Mouse (Mus musculus) embryonic fibroblast, embryonic 13.5 days (primary cell): Measurements from ENCODE around the gene Muc5b. TPM values are rescaled to one million over a fixed set of nuclear protein-coding genes. Genes with fewer than 3 reads are reported as not detected.

Source experiments
- H3K27ac ChIP-seq: 2 replicates; pipeline ENCODE4 v1.5.1; 2012; ENCODE audit warnings: low read length, control low read depth, inconsistent platforms; ENCODE audit not compliant: insufficient read depth
- H3K4me1 ChIP-seq: 2 replicates; pipeline ENCODE4 v1.6.1; 2011; ENCODE audit warnings: low read length; ENCODE audit not compliant: control insufficient read depth, insufficient read depth
- H3K4me3 ChIP-seq: 2 replicates; pipeline ENCODE4 v1.5.1; 2011; ENCODE audit warnings: mild to moderate bottlenecking, control low read depth, low read length; ENCODE audit not compliant: insufficient read depth
- CTCF ChIP-seq: IDR thresholded peaks from 2 replicates; pipeline ENCODE4 v1.5.1; 2011; ENCODE audit warnings: mild to moderate bottlenecking, control low read depth, low read length, moderate library complexity, borderline replicate concordance; ENCODE audit not compliant: insufficient read depth
- POLR2A ChIP-seq: IDR thresholded peaks from 2 replicates; pipeline ENCODE4 v1.6.1; 2011; ENCODE audit warnings: low read depth, mild to moderate bottlenecking, control low read depth, low read length, moderate library complexity
- polyA plus RNA-seq: library from polyadenylated mRNA; stranded (reverse); fragments of >200 nt; gene quantifications from 2 replicates; pipeline ENCODE4 v1.2.4, GENCODE M21; 2011; ENCODE audit warnings: low read depth; ENCODE audit not compliant: missing spikeins, insufficient read length

Muc5b gene
- polyA plus RNA-seq, 1 experiment = not detected

DNA sequence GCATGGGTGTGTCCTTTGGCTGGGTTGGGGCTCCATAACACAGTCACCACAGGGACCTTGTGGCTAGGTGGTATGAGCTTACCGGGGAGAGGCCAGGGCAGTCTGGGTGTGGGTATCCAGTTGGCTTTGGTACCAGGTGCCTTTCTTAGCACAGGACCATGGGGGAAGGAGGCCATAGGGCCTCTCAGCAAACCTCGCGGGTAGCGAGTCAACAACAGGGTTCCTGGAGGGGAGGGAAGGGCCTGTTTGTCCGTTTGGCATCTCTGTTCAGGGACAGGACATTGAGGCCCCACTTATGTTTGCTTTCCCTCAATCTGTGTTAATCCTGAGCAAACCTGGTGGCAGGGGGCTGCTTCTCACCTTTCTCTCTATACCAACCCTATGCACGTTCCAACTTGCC is 15.2 kb upstream of the Muc5b start:
- Histone ChIP-seq H3K27ac (no peak overlapping the region), H3K4me1 (no peaks in the 10 kb centered on the region), H3K4me3 (no peak overlapping the region)
- TF ChIP-seq POLR2A = no peak
- TF ChIP-seq CTCF = no peak

DNA sequence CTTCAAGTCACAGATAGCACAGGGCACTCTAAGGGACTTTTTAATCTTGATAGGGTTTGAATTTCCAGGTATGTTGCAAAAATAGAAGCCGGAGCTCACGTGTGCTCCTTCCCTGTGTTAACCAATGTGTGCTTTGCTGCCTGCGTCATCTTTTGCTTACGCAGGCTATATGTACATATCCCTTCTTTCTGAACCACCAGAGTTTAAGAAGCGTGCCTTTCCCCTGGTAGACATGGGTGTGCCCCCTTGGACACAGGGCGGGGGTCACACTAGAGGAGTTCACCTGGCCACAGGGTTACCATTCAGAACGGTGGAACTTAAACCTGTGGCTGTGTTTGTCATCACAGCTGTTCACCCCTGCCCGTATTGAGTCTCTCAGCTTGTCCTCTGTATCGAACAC is 14.5 kb upstream of the Muc5b start:
- TF ChIP-seq POLR2A = no peak
- TF ChIP-seq CTCF = no peak
- H3K27ac ChIP-seq = no peak overlapping the region
- H3K4me3 ChIP-seq = no peak overlapping the region
- no peaks in the 10 kb centered on the region for H3K4me1 ChIP-seq

DNA sequence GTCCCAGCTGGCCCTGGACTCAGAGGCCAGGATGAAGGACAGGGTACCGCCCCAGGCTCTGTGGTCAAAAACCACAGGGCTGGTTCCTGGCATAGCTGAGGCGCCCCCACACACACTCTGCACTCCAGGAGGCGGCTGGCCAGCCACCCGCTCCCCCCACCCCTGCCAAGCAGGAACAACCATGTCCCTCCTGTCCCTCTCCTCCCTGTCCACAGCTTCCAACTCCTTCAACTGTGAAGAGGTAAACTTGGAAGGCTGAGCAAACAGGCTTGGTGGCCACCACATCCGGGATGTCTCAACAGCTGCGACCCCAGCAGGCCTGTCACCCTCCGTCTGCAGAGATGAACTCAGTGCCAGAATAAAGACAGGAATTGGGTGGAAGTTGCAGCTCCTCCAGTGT is 2.9 kb upstream of the Muc5b start:
- no peak overlapping the region for H3K27ac ChIP-seq
- no peaks in the 10 kb centered on the region for H3K4me1 ChIP-seq
- no peak for TF ChIP-seq CTCF
- no peak overlapping the region for H3K4me3 ChIP-seq

DNA sequence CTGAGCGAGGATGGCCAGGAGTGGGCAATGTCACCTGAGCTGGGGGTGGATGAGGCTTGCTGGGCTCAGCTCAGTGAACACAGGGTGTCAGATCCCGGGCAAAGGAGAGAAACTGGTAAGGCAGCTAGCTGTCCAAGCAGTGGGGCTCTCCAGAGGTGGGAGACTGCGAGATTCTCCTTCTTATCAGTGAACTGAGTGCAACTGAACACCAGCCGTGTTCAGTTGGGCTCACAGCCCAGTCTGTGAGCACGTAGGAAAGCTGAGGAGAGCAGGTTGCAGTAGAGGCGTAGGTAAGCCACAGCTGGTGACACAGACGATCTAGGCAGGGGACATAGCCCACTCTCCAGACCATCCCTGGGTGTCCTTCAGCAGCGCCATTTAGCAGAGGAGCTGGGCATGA is 2.4 kb upstream of the Muc5b start:
- H3K4me1 ChIP-seq = no peaks in the 10 kb centered on the region
- H3K4me3 ChIP-seq = no peak overlapping the region
- H3K27ac ChIP-seq = no peak overlapping the region
- TF ChIP-seq POLR2A (no peak), CTCF (no peak)

DNA sequence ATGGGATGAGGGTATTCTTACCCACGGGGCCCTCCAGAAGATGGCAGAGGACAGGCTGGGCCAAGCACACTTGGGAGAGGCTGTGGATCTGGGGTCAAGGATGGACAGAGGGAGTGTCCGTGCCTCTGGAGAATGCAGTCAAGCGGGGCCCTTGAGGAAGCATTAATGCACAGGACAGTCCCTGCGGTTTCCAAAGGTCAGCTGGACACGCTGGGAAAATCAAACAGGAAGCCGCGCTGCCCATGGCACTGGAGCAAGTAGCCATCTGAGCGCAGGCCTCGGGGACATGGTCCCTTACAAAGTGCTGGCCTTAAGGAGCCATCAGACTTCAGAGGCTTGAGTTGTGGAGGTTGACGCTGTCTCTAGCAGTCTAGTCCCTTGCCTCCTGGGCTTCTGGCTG is 1.5 kb downstream of the Muc5b start:
- TF ChIP-seq POLR2A = no peak
- TF ChIP-seq CTCF = no peak
- H3K27ac ChIP-seq = no peak overlapping the region
- no peak overlapping the region for H3K4me3 ChIP-seq
- H3K4me1 ChIP-seq = no peaks in the 10 kb centered on the region

DNA sequence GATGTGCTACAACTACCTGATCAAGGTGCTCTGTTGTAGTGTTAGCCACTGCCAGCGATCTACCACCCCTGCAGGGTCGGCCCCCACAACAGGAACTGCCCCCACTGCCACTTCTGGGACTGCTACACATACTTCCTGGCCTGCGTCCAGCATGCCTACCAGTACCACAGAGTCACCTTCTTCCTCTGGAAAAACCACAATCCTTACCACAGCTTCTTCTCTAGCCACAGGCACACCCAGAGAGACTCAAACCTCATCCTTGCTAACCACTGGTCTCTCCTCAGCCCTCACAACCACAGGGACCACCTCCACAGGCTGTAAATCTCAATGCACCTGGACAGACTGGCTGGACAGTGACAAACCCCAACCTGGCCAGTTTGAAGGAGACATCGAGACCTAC is 22.2 kb downstream of the Muc5b start:
- Histone ChIP-seq H3K4me3 (no peak overlapping the region), H3K27ac (no peak overlapping the region), H3K4me1 (no peaks in the 10 kb centered on the region)
- TF ChIP-seq CTCF = no peak
- no peak for TF ChIP-seq POLR2A

DNA sequence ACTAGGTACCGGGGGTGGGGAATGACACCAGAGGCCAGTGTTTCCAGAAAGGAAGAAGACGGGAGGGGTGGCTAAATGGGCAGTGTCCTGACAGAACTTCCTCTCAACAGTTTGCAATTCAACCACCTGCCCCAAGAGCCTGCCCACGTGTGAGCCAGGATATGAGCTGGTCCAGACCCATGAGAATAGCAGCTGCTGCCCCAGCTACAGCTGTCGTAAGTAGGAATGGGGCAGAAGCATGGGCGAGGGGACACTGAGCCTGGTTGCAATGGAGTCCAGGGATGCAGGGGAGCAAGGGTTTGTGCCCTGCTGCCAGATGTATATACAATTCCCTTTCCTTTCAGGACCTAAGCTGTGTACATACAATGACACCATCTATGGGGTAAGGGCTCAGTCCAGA is 30.8 kb downstream of the Muc5b start:
- H3K27ac ChIP-seq = no peak overlapping the region
- H3K4me1 ChIP-seq = no peaks in the 10 kb centered on the region
- TF ChIP-seq CTCF = no peak
- no peak for TF ChIP-seq POLR2A
- H3K4me3 ChIP-seq = no peak overlapping the region

DNA sequence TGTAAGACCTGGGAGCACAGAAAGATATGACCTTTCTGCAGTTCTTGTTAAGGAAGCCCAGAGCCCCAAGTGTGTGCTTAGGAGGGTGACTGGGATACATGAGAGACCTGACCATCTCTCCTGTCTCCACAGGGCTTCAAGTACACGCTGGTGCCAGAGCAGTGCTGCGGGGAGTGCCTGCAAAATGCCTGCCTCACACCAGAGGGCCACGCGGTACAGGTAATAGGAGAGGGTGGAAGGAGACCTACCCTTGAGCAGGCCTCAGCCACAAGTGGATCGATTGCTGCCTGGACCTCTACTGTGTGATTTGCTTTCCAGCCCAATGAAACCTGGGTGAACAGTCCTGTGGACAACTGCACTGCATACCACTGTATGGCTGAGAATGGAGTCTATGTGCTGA is 31.7 kb downstream of the Muc5b start:
- Histone ChIP-seq H3K27ac (no peak overlapping the region), H3K4me3 (no peak overlapping the region), H3K4me1 (no peaks in the 10 kb centered on the region)
- no peak for TF ChIP-seq POLR2A
- no peak; the same call in 1 of the 2 replicates for TF ChIP-seq CTCF

DNA sequence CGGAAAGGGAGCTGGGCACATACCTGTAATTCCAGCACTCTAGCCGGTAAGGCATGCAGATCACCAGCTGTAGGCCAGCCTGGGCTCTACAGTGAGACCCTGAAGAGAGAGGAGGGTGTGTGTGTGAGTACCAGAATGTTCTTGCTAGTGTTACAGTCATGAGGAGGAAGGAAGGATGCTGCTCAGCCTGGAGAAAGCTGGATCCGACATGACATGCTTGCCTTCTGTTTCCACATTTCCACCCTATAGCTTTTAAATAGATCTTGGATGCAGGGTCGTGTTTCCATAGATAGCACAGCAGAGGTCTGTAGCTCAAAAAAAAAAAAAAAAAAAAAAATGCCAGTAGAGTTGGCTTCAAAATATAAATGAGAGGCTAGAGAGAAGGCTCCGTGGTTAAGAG is 36.0 kb downstream of the Muc5b start:
- TF ChIP-seq POLR2A = no peak
- TF ChIP-seq CTCF = no peak
- no peak overlapping the region for H3K4me3 ChIP-seq
- no peaks in the 10 kb centered on the region for H3K4me1 ChIP-seq
- H3K27ac ChIP-seq = no peak overlapping the region

DNA sequence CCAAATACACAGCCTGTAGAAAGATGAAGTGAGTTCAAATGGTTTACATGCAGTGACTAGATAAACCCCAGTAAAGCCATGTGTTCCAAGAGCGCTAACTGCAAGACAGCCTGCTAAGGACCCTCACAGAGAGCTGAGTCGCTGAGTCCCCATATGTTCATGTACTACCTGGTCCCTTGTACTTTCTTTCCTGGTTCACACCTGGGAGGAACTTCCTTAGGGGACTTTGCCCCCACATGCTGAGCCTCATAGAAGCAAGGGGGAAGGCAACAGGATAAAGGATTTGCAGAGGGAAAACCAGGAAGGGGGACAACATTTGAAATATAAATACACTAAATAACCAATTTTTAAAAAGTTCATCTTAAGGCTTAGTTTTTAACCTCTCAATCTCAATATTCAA is 39.9 kb downstream of the Muc5b start:
- no peak overlapping the region for H3K27ac ChIP-seq
- TF ChIP-seq CTCF (no peak), POLR2A (no peak)
- no peaks in the 10 kb centered on the region for H3K4me1 ChIP-seq
- H3K4me3 ChIP-seq = no peak overlapping the region

DNA sequence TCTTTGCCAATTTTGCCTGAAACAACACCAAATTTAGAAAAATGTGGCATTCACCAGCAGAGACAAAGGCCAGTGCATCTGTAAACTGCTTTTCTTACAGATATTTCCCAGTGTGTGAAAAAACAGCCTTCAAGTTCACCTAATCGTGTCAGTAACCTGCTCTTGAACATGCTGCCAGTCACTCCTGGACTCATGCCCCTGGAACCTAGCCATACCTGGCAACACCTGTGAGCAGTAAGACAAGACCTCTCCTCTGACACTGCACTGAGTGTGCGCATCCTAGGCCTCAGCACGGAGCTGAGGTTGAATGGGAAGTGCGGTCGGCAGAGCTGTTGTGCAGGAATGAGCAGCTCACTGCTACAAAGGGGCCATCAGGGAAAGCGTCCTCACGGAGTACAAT is 53.3 kb downstream of the Muc5b start:
- H3K4me3 ChIP-seq = no peak overlapping the region
- no peak overlapping the region for H3K27ac ChIP-seq
- H3K4me1 ChIP-seq = no peaks in the 10 kb centered on the region
- TF ChIP-seq CTCF = no peak
- no peak for TF ChIP-seq POLR2A
